Mouse (Mus musculus) megakaryocyte, embryonic 14.5 days (primary cell): ENCODE measurements around the gene Psme4.

Experiments used
- FLI1 ChIP-seq: IDR thresholded peaks from 2 replicates; pipeline ENCODE4 v1.6.1; 2012; ENCODE audit warnings: low read length, inconsistent platforms, mixed read lengths
- GATA1 ChIP-seq: IDR thresholded peaks from 3 replicates; pipeline ENCODE4 v1.6.1; 2012; ENCODE audit warnings: mixed read lengths, low read length, inconsistent platforms, borderline replicate concordance

GRCm38 (mm10) chr11:30723438-30723837 is 48.1 kb upstream of the Psme4 start:
- no peak for TF ChIP-seq GATA1
- no peak for TF ChIP-seq FLI1
